8 mouse cellular contexts compared by ENCODE assay signal in genomic region chrX:159264681-159265080, GRCm38 (mm10).
DNase-seq lines count a peak whose midpoint lies in the region; ATAC-seq lines count a peak whose summit lies in the region.

No protein-coding gene starts in this region.

- DNase-seq in cerebellum, postnatal 14 days, result peak; percentile 26 to 32
- DNase-seq in 3T3-L1 (ENCODE audit: low read depth, low spot score), result peak; percentile 46
- peak; percentile 28 for DNase-seq in adipocyte (ENCODE audit: low spot score)
- peak; percentile 10 for DNase-seq in lung, postnatal 14 days
- DNase-seq in ovary, postnatal 36 days (ENCODE audit: low spot score), result no peak
- DNase-seq in right cerebral cortex, postnatal 4 days, result no peak
- DNase-seq in right cerebral cortex, postnatal 25 days, result no peak

- no peak for ATAC-seq in cerebellum, adult (ENCODE audit: insufficient number of reproducible peaks, low FRiP score, low TSS enrichment)

Comparison
In these comparisons a context has a peak if more than half of its experiments do, and no peak if none do; other contexts are left out.
1. DNase-seq: peak in cerebellum, postnatal 14 days (2 of 2), 3T3-L1 (single experiment), adipocyte (single experiment) and lung, postnatal 14 days (single experiment); none in ovary, postnatal 36 days (single experiment), right cerebral cortex, postnatal 4 days (single experiment) and right cerebral cortex, postnatal 25 days (single experiment).